In the genomic region with DNA sequence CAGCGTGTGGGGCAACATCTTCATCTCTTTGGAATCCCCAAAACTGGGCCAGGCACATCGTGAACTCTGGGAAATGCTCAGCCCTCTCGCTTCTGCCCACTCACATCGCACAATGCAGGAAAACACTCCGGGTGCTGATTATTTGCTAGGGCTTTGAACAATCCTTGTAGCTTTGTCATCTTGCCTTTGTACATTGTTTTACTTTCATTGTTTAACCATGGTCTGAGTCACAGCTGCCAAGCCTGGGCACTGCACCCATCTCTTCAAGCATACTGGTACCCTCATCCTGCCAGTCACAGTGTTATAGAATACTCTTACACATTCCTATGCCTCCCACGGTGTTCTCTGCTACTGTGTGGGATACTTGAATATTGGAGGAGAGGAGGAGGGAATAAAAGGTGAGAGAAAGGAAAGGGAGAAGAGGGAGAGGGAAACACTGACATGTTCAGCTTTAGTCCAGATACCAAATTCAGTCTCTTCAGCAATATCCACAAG, we compare ENCODE assay signal across 31 mouse cellular contexts. TPM values are rescaled to one million over a fixed set of nuclear protein-coding genes. Genes with fewer than 3 reads are reported as not detected.
A peak's percentile ranks its signal among the peaks of the same experiment; 100 is the strongest.
DNase-seq lines count a peak whose midpoint lies in the region; ATAC-seq lines count a peak whose summit lies in the region.
"Had no signal": no experiment of that assay in that cellular context is flagged by ENCODE, and none has a peak within 500 bp of the region (broad histone marks: within the 10 kb centered on the region; RNA-seq: fewer than 3 reads in every experiment).

No protein-coding gene starts in this region.

- no peaks in the 10 kb centered on the region for H3K27me3 ChIP-seq in forebrain, embryonic 15.5 days
- H3K27me3 ChIP-seq: embryonic facial prominence, embryonic 12.5 days; heart, embryonic 13.5 days; midbrain, embryonic 13.5 days; stomach, embryonic 15.5 days had no signal

- intact Hi-C loops in left cerebral cortex, postnatal 10 days (cut with DNase I) = no loop called here

- no peak for ATAC-seq in forebrain, embryonic 15.5 days (replicated peaks)
- ATAC-seq: forebrain, embryonic 16.5 days; intestine, postnatal 0 days; midbrain, embryonic 13.5 days had no signal

- no peaks in the 10 kb centered on the region for H3K4me1 ChIP-seq in forebrain, embryonic 15.5 days
- H3K4me1 ChIP-seq: midbrain, embryonic 13.5 days; stomach, embryonic 15.5 days had no signal

- H3K27ac ChIP-seq in forebrain, embryonic 15.5 days (replicated peaks) = no peak overlapping the region
- H3K27ac ChIP-seq: embryonic facial prominence, embryonic 12.5 days; forebrain, embryonic 10.5 days; heart, adult 2 months; heart, embryonic 13.5 days; hindbrain, embryonic 14.5 days; left cerebral cortex, adult 2 months; liver, embryonic 14.5 days; macrophage; midbrain, embryonic 13.5 days; stomach, embryonic 15.5 days had no signal

- H3K9me3 ChIP-seq in forebrain, embryonic 15.5 days = no peaks in the 10 kb centered on the region
- H3K9me3 ChIP-seq: embryonic facial prominence, embryonic 12.5 days; forebrain, embryonic 10.5 days; heart, embryonic 13.5 days; midbrain, embryonic 13.5 days; stomach, embryonic 15.5 days had no signal

- H3K36me3 ChIP-seq in forebrain, embryonic 15.5 days = no peaks in the 10 kb centered on the region
- H3K36me3 ChIP-seq: embryonic facial prominence, embryonic 12.5 days; forebrain, embryonic 10.5 days; heart, embryonic 13.5 days; midbrain, embryonic 13.5 days; stomach, embryonic 15.5 days had no signal

- no peak overlapping the region for H3K4me2 ChIP-seq in forebrain, embryonic 15.5 days (replicated peaks)
- H3K4me2 ChIP-seq: embryonic facial prominence, embryonic 12.5 days; heart, embryonic 13.5 days; hindbrain, embryonic 14.5 days; midbrain, embryonic 13.5 days; stomach, embryonic 15.5 days had no signal

- WGBS in forebrain, embryonic 15.5 days = 85% methylated on average over 6 of the region's 6 CpGs

- H3K9ac ChIP-seq in forebrain, embryonic 15.5 days (replicated peaks) = no peak overlapping the region
- H3K9ac ChIP-seq: embryonic facial prominence, embryonic 12.5 days; heart, embryonic 13.5 days; hindbrain, embryonic 14.5 days; liver, embryonic 14.5 days; midbrain, embryonic 13.5 days; stomach, embryonic 15.5 days had no signal

- no peak overlapping the region for H3K4me3 ChIP-seq in forebrain, embryonic 15.5 days
- H3K4me3 ChIP-seq: embryonic facial prominence, embryonic 12.5 days; forebrain, embryonic 10.5 days; heart, adult 2 months; heart, embryonic 13.5 days; left cerebral cortex, adult 2 months; midbrain, embryonic 13.5 days; stomach, embryonic 15.5 days had no signal

- peak; percentile 12 to 18 for DNase-seq in frontal cortex, postnatal 36 days (ENCODE audit: low spot score in 2 of 2)
- DNase-seq in frontal cortex, postnatal 25 days (ENCODE audit: low spot score in 2 of 2) = no peak
- peak; percentile 8 to 50 for DNase-seq in left cerebral cortex, adult 9 months (ENCODE audit: low spot score in 2 of 2)
- DNase-seq in left cerebral cortex, postnatal 10 days (ENCODE audit: extremely low spot score in 1 of 2, low spot score in 2 of 2) = no peak
- peak; percentile 49 for DNase-seq in 3T3-L1 (ENCODE audit: low read depth, low spot score)
- peak; percentile 81 for DNase-seq in brain, adult 2 months (ENCODE audit: low read depth, low spot score)
- DNase-seq in embryo, embryonic 11 days = no peak
- DNase-seq: adrenal gland, postnatal 10 days; cerebellum, adult 11 months; cerebellum, adult 9-10 months; cerebellum, postnatal 36 days; heart, adult 2 months; heart, postnatal 10 days; kidney, adult 9 months; kidney, postnatal 10 days; liver; lung, adult 2 months; lung, postnatal 10 days; thymus, postnatal 14 days had no signal

RNA-seq across cellular contexts. Expression of a gene that starts 35.7 kb away (rescaled TPM):
- 10 to 100 TPM; 51.4 to 57.3 TPM for total RNA-seq in left cerebral cortex, postnatal 10 days (2021)
- polyA plus RNA-seq in forebrain, embryonic 15.5 days (2015; fragmentation: Nextera tagmentation; extraction: Ambion mirVana) = 15.8 and 16.7 TPM in 2 replicates

Comparison
In these comparisons a context has a peak if more than half of its experiments do, and no peak if none do; other contexts are left out.
1. DNase-seq: peak in frontal cortex, postnatal 36 days (2 of 2), left cerebral cortex, adult 9 months (2 of 2), 3T3-L1 (single experiment) and brain, adult 2 months (single experiment); none in frontal cortex, postnatal 25 days (0 of 2), left cerebral cortex, postnatal 10 days (0 of 2) and embryo, embryonic 11 days (single experiment).